Mouse (Mus musculus) heart, adult 2 months (tissue): ENCODE measurements at regions not wholly inside any gene's neighbourhood (a gene's known extent, or its start where the extent isn't known, plus 50 kb on each side); places are given as distances from the start of the nearest gene placed in this dataset.

Source experiments
- DNase-seq, 2 experiments: peaks; one replicate each; pipeline ENCODE4 v3.0.0; 2021
- H3K27ac ChIP-seq: fragments of 200-600 bp; 2 replicates; pipeline ENCODE4 v1.8.1; 2022
- H3K27me3 ChIP-seq: fragments of 200-500 bp; 2 replicates; pipeline ENCODE4 v1.6.1; 2012; ENCODE audit warnings: mild to moderate bottlenecking, low read length, inconsistent platforms, mixed read lengths; ENCODE audit not compliant: control insufficient read depth, insufficient read depth
- H3K36me3 ChIP-seq: fragments of 200-500 bp; 2 replicates; pipeline ENCODE4 v1.6.1; 2012; ENCODE audit warnings: low read length, inconsistent platforms; ENCODE audit not compliant: control insufficient read depth, insufficient read depth
- H3K4me1 ChIP-seq: fragments of 200-500 bp; 2 replicates; pipeline ENCODE4 v1.6.1; 2011; ENCODE audit warnings: low read length; ENCODE audit not compliant: control insufficient read depth, insufficient read depth
- H3K4me3 ChIP-seq: fragments of 200-600 bp; 2 replicates; pipeline ENCODE4 v1.8.1; 2022
- H3K79me2 ChIP-seq: fragments of 200-500 bp; replicated peaks from 2 replicates; pipeline ENCODE4 v1.6.1; 2012; ENCODE audit warnings: mild to moderate bottlenecking, inconsistent platforms, low read length, moderate library complexity, mixed read lengths; ENCODE audit not compliant: control insufficient read depth, insufficient read depth
- H3K9ac ChIP-seq: fragments of 200-500 bp; 2 replicates; pipeline ENCODE4 v1.6.1; 2012; ENCODE audit warnings: low read depth, mild to moderate bottlenecking, control low read depth, inconsistent platforms, low read length, mixed read lengths
- CTCF ChIP-seq: fragments of 200-600 bp; IDR thresholded peaks from 2 replicates; pipeline ENCODE4 v1.8.1; 2022; ENCODE audit warnings: antibody characterized with exemption, mild to moderate bottlenecking, moderate library complexity
- EP300 ChIP-seq: fragments of 200-500 bp; IDR thresholded peaks from 2 replicates; pipeline ENCODE4 v1.6.1; 2011; ENCODE audit warnings: low read depth, low read length, control low read depth; ENCODE audit not compliant: insufficient read depth
- POLR2A ChIP-seq: fragments of 200-500 bp; IDR thresholded peaks from 2 replicates; pipeline ENCODE4 v1.6.1; 2011; ENCODE audit warnings: mild to moderate bottlenecking, low read depth, low read length, control low read depth; ENCODE audit not compliant: insufficient read depth
- WGBS: fragments of 180-500 bp; shearing (Covaris S2); methylation state at CpG from one replicate; pipeline ENCODE4 v1.1.7; 2018; 5-methylcytosine and 5-hydroxymethylcytosine counted together
- intact Hi-C: fragments of 180-260 bp; cut with DNase I; formaldehyde crosslinking; loops from one replicate; pipeline ENCODE4 v1.15.1; 2025

DNA sequence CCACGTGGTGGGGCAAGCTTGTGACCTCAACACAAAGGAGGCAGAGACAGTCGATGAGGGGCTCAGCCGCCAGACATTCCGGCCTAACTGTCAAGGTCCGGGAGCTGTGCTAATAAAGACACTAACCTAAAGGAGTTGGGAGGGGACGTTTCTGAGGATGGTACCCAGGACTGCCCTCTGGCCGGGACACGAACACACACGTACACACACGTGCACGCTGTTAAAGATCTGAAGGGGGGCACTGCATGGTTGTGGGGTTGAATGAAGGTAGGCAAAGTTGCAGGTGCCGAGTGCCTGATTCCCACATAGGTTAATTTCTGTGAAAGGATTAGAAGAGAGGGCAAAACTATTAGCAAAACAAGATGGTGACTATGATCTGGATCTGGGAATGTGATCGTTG, 65.4 kb upstream of the Mitf start:
- Histone ChIP-seq H3K27ac (no peak overlapping the region), H3K79me2 (no peaks in the 10 kb centered on the region), H3K36me3 (no peaks in the 10 kb centered on the region), H3K9ac (no peak overlapping the region), H3K4me3 (no peak overlapping the region), H3K27me3 (no peaks in the 10 kb centered on the region; the same call in 1 of the 2 replicates), H3K4me1 (no peaks in the 10 kb centered on the region)
- TF ChIP-seq POLR2A (no peak), EP300 (no peak), CTCF (no peak)
- WGBS: 72% methylated on average over 13 of the region's 13 CpGs
- DNase-seq: no peak
- intact Hi-C loops: loop anchor here (2.0 to 5.0 kb wide), 3 partner anchors 215 to 489 kb away; partner anchors contain the start of gene Lmod3

DNA sequence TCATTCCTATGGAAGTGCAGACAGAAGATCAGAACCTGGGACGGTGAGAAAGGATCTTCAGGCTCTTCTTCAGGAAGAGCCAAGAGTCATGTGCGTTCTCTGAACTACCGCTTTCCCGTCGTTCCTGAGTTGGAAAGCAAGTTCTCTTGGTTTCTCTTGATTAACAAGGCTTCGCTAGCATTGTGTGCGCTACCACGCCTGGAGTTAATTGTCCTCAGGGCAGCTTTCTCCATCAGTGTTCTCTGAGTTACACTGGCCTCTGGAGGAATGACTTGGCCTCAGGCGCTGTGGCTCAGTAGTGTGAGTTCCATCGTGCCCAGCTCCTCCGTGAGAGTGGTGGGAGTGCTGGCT, 66.0 kb upstream of the Mitf start:
- 54% methylated on average over 11 of the region's 11 CpGs for WGBS
- Histone ChIP-seq H3K27me3 (no peaks in the 10 kb centered on the region; the same call in 1 of the 2 replicates), H3K27ac (no peak overlapping the region), H3K79me2 (no peaks in the 10 kb centered on the region), H3K4me1 (no peaks in the 10 kb centered on the region), H3K36me3 (no peaks in the 10 kb centered on the region), H3K4me3 (no peak overlapping the region), H3K9ac (no peak overlapping the region)
- no peak for TF ChIP-seq CTCF
- no peak for TF ChIP-seq EP300
- TF ChIP-seq POLR2A: no peak
- DNase-seq: no peak
- intact Hi-C loops: loop anchor here (2.0 to 5.0 kb wide), 3 partner anchors 214 to 489 kb away; partner anchors contain the start of gene Lmod3

DNA sequence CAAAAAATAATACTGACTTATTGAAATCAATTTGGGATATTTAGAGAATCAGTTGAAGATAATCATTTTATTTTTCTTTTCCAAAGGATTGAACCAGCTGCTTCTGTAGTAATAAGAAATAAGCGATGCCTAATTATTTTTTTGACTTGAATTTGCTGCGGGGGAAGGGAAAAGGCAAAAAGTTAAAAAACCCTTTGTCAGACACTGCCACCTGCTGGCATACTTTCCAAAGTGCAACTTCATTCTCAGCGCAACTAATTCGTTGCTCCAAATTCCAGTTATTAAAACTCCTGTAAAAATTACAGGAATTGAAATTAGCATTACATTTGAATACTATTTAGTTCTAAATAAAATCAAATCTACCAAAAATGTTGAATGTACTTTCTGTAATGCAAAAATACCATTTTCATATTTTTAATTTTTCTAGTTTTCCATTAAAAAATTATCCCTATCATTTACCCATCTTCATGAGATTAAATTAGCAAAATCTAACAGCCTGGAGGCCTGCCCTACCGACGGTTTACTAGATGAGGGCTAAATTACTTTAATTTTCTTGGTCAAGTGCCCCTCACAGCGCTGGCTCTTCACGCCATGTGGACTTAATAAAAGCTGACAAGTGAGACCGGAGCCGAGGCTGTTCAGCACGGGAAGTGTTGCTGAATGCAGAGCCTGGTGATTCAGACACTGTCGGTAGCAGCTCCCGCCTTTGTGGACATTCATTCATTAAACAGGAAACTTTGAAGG, 66.6 kb upstream of the Mitf start:
- Histone ChIP-seq H3K4me3 (no peak overlapping the region), H3K36me3 (no peaks in the 10 kb centered on the region), H3K27ac (no peak overlapping the region), H3K27me3 (no peaks in the 10 kb centered on the region; the same call in 1 of the 2 replicates), H3K79me2 (no peaks in the 10 kb centered on the region), H3K9ac (no peak overlapping the region), H3K4me1 (no peaks in the 10 kb centered on the region)
- TF ChIP-seq CTCF: peak; percentile 97
- TF ChIP-seq EP300: no peak
- TF ChIP-seq POLR2A: no peak
- DNase-seq: peak; percentile 13 to 63
- intact Hi-C loops: loop anchor here (2.0 to 5.0 kb wide), 3 partner anchors 213 to 488 kb away; partner anchors contain the start of gene Lmod3
- WGBS: 13% methylated on average over 13 of the region's 13 CpGs

DNA sequence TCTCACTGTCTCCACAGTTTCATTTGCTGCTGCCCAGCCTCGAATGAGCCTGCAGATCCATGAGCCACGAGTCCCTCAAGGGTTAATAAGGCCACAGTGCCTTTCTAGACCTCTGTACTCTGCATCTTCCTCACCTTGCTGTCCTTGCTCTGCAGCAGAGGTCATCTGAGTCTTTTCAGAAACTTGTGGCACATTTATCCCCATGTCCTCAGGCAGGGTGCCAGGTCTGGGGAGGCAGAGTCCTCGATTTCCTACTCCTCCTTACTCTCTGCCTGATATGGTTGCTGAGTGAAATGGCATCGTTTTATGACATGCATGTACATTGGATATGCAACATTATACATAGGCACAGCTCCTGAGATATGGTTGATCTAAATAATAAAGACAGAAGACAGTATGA, 68.0 kb upstream of the Mitf start:
- Histone ChIP-seq H3K79me2 (no peaks in the 10 kb centered on the region), H3K36me3 (no peaks in the 10 kb centered on the region), H3K27me3 (no peaks in the 10 kb centered on the region; the same call in 1 of the 2 replicates), H3K4me3 (no peak overlapping the region), H3K9ac (no peak overlapping the region), H3K4me1 (no peaks in the 10 kb centered on the region), H3K27ac (no peak overlapping the region)
- 60% methylated on average over 4 of the region's 4 CpGs for WGBS
- TF ChIP-seq CTCF (no peak), POLR2A (no peak), EP300 (no peak)
- DNase-seq: no peak
- intact Hi-C loops: loop anchor here (5.0 to 10.0 kb wide), 2 partner anchors 122 to 464 kb away; partner anchors contain the start of gene Frmd4b

DNA sequence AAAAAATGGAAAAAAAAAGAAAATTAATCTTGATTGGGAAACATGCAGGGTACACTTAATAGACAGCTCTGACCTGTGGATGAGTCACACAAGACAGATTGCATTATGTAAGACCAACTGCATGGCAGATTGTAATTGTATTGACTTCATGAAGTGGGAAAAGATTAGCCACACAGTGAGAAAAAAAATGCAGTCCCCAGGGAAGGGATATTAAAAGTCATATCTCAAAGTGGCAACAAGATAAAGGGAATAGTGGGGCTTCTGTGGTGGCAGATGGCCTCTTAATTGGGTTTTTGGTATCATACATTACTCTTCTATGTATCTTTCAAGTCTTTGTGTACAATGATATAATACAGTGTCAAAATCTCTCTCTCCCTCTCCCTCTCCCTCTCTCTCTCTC, 76.0 kb upstream of the Mitf start:
- DNase-seq: no peak
- H3K9ac ChIP-seq: no peak overlapping the region
- no peaks in the 10 kb centered on the region for H3K4me1 ChIP-seq
- H3K79me2 ChIP-seq: no peaks in the 10 kb centered on the region
- no peak overlapping the region for H3K4me3 ChIP-seq
- H3K27ac ChIP-seq: no peak overlapping the region
- H3K36me3 ChIP-seq: no peaks in the 10 kb centered on the region
- H3K27me3 ChIP-seq: no peaks in the 10 kb centered on the region; the same call in 1 of the 2 replicates
- no peak for TF ChIP-seq CTCF
- no peak for TF ChIP-seq POLR2A
- TF ChIP-seq EP300: no peak
- intact Hi-C loops: loop anchor here (10.0 kb wide), 1 partner anchor 456 kb away; no protein-coding TSS in a partner anchor

DNA sequence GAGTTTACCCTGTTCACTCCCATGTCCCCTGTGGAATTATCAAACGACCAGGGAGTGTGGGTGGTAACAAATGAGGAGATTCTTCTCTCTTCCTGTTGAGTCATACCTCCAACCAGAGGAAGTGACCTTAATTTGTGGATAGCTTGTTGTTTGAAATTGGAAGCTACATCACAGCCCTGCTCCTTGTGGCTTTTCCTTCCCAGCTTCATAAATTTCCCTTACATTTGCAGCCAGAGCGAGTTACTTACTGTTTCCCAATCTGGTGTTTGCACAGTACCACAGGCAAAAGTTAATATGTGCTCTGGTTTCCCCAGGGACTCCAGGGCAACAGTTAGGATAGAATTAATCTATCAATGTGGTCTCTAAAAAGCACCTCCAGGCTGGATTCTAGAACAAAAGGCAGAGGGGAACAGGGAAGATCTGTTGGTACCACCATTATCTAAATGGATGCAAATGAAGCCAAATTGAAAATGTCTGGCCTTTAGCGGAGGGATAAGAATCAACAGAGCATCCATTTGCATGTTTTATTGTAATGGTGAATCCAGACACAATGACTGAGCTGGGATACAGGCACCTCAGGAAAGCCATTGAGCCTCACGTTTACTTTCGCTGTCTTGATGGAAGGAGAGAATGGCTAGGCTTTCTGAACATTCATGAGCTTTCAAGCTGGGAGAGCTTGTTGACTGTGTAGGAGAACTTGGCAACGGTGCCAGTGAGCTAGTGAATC, 88.5 kb upstream of the Mitf start:
- Histone ChIP-seq H3K36me3 (no peaks in the 10 kb centered on the region), H3K9ac (no peak overlapping the region), H3K4me3 (no peak overlapping the region), H3K27ac (no peak overlapping the region), H3K79me2 (no peaks in the 10 kb centered on the region), H3K27me3 (no peaks in the 10 kb centered on the region), H3K4me1 (no peaks in the 10 kb centered on the region)
- DNase-seq: no peak
- TF ChIP-seq POLR2A: no peak
- TF ChIP-seq EP300: no peak
- TF ChIP-seq CTCF: no peak
- 59% methylated on average over 6 of the region's 6 CpGs for whole genome bisulfite sequencing
- intact Hi-C loops: no loop called here
